Mouse (Mus musculus): ENCODE data around the gene 2610028H24Rik.

- no peak for TF ChIP-seq CTCF (IDR thresholded peaks at IDR 0.05; ENCODE audit: low read depth)
- TF ChIP-seq EP300 (IDR thresholded peaks at IDR 0.05; ENCODE audit: low read depth): no peak
Measured at GRCm38 (mm10) chr10:76440281-76440680, 8.6 kb upstream of the 2610028H24Rik start, which contains the start of gene AC141477.1.
